Mouse (Mus musculus) hindbrain, embryonic 14.5 days (tissue): ENCODE data around the gene Acvrl1. TPM values are rescaled to one million over a fixed set of nuclear protein-coding genes. Genes with fewer than 3 reads are reported as not detected.

Experiments
- ATAC-seq: fragments of 200-750 bp; cut with Nextera tagmentation; 2 replicates; pipeline ENCODE4 v1.8.0; 2017; ENCODE audit warnings: moderate number of reproducible peaks, mild to moderate bottlenecking, moderate TSS enrichment, moderate library complexity; ENCODE audit not compliant: low FRiP score
- DNase-seq: peaks from one replicate; pipeline ENCODE4 v3.0.0-alpha.2; 2015; ENCODE audit warnings: low spot score
- H3K27ac ChIP-seq: fragments of 300-500 bp; sonication (generic); 2 replicates; pipeline ENCODE4 v1.5.1; 2014; ENCODE audit warnings: mild to moderate bottlenecking, moderate library complexity
- H3K27me3 ChIP-seq: fragments of 300-500 bp; sonication (generic); 2 replicates; pipeline ENCODE4 v1.6.1; 2014; ENCODE audit warnings: mild to moderate bottlenecking, low read length, mixed read lengths; ENCODE audit not compliant: control insufficient read depth, insufficient read depth
- H3K36me3 ChIP-seq: fragments of 300-500 bp; sonication (generic); replicated peaks from 2 replicates; pipeline ENCODE4 v1.6.1; 2014; ENCODE audit not compliant: control insufficient read depth, insufficient read depth
- H3K4me1 ChIP-seq: fragments of 300-500 bp; sonication (generic); replicated peaks from 2 replicates; pipeline ENCODE4 v1.6.1; 2014; ENCODE audit warnings: antibody characterized with exemption, low read length, mixed read lengths; ENCODE audit not compliant: control insufficient read depth, insufficient read depth
- H3K4me2 ChIP-seq: fragments of 300-500 bp; sonication (generic); replicated peaks from 2 replicates; pipeline ENCODE4 v1.6.1; 2014; ENCODE audit warnings: mild to moderate bottlenecking, moderate library complexity
- H3K4me3 ChIP-seq: fragments of 300-500 bp; sonication (generic); replicated peaks from 2 replicates; pipeline ENCODE4 v1.5.1; 2014; ENCODE audit warnings: mild to moderate bottlenecking, low read length
- H3K9ac ChIP-seq: fragments of 300-500 bp; sonication (generic); 2 replicates; pipeline ENCODE4 v1.6.1; 2014
- H3K9me3 ChIP-seq: fragments of 300-500 bp; sonication (generic); 2 replicates; pipeline ENCODE4 v1.6.1; 2016; ENCODE audit warnings: low read length; ENCODE audit not compliant: control insufficient read depth
- WGBS: fragments of 180-500 bp; shearing (Covaris S2); extraction: QIAGEN DNeasy Blood & Tissue Kit; methylation state at CpG from one replicate; pipeline ENCODE4 v1.1.7; 2014; 5-methylcytosine and 5-hydroxymethylcytosine counted together
- polyA plus RNA-seq: library from polyadenylated mRNA; unstranded; fragments of >200 nt; fragmentation: Nextera tagmentation; extraction: Ambion mirVana; gene quantifications from 2 replicates; pipeline ENCODE4 v1.2.1, GENCODE M21; 2014

Gene Acvrl1
- polyA plus RNA-seq, 1 experiment from 2014 or later: 5.7 TPM

DNA sequence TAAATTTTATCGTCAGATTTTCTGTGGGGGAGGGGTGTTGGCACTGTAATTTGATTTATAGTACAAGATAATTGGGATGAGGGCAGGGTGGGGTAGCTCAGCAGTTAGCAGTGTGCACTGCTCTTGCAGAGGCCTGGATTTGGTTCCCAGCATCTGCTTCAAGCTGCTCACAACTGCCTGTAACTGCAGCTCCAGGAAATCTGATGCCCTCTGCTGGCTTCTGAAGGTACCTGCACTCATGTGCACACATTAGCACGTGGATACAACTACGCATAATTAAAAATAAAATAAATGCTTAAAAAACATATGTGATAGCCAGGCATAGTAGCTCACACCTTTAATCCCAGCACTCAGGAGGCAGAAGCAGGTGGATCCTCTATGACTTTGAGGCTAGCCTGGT is 57.2 kb downstream of the Acvrl1 start:
- 95% methylated on average over 3 of the region's 3 CpGs for WGBS
- no peaks in the 10 kb centered on the region; the same call in 1 of the 2 replicates for H3K9me3 ChIP-seq
- no peak overlapping the region for H3K27ac ChIP-seq
- no peak overlapping the region for H3K4me2 ChIP-seq
- H3K4me3 ChIP-seq: no peak overlapping the region
- ATAC-seq: no peak
- H3K27me3 ChIP-seq: no peaks in the 10 kb centered on the region
- no peak for DNase-seq
- H3K9ac ChIP-seq: no peak overlapping the region
- peaks cover 12% of the 10 kb centered on the region for H3K4me1 ChIP-seq
- H3K36me3 ChIP-seq: 0 out of 2 replicates have a peak, but pooled peaks cover 3% of the 10 kb centered on the region

DNA sequence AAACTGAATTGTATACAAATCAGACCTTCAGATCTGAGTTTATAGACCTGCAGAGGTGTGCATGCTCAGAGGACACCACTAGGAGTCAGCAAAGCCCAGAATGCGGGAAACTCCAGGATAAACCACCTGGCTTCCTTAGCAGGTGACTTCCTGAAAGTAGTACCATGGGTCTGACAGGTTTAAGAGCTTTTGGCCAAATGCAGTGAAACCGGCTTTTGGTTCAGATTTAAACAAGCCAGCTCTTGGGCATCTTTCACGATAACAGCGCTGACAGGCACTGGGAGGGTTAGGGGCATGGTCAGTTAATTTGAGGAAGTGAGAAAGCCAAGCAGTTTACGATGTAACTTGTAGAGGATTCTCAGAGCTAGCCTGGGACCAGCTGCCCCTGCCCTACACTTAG is 59.6 kb downstream of the Acvrl1 start:
- no peaks in the 10 kb centered on the region; the same call in 1 of the 2 replicates for H3K9me3 ChIP-seq
- H3K27ac ChIP-seq: no peak overlapping the region
- no peak overlapping the region for H3K4me3 ChIP-seq
- no peak for ATAC-seq
- no peaks in the 10 kb centered on the region for H3K27me3 ChIP-seq
- H3K36me3 ChIP-seq: 0 out of 2 replicates have a peak, but pooled peaks cover 3% of the 10 kb centered on the region
- no peak overlapping the region for H3K4me2 ChIP-seq
- no peak for DNase-seq
- WGBS: 84% methylated on average over 5 of the region's 5 CpGs
- H3K4me1 ChIP-seq: peaks cover 11% of the 10 kb centered on the region; the same call in 1 of the 2 replicates
- no peak overlapping the region for H3K9ac ChIP-seq

DNA sequence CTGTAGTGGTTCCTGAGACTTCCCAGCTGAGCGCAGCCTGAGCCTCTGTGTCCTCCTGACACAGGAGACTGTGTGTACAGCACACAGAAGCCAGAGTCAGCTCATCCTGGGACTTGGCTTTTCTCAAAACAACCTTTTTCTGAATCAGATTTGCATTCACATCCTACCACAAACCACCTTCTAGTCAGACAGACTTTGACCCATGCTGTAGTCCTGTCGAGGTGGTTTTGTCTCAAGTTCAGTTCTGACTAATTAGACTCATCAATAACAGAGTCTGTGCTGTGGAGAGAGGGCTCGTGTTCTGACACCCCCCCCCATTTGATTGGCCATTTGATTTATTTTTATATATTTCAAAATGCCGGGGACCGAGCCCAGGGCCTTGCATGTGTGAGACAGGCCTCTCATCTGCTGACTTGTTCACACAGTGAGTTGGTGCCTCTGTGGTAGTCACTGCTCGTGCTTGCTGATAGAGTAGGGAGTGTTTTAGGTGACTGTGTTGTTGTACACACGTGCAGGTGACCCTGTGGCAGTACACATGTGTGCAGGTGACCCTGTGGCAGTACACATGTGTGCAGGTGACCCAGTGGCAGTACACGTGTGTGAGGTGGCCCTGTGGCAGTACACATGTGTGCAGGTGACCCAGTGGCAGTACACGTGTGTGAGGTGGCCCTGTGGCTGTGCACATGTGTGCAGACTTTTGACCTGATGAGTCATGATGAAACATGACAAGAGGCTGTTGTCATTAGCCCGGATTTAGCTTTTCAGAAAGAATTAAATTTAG is 61.8 kb downstream of the Acvrl1 start:
- no peak overlapping the region for H3K27ac ChIP-seq
- ATAC-seq: no peak
- H3K27me3 ChIP-seq: no peaks in the 10 kb centered on the region
- no peak overlapping the region for H3K9ac ChIP-seq
- H3K4me3 ChIP-seq: no peak overlapping the region
- peaks cover 11% of the 10 kb centered on the region; the same call in 1 of the 2 replicates for H3K4me1 ChIP-seq
- no peak for DNase-seq
- no peak overlapping the region for H3K4me2 ChIP-seq
- H3K36me3 ChIP-seq: peaks cover 16% of the 10 kb centered on the region
- no peaks in the 10 kb centered on the region; the same call in 1 of the 2 replicates for H3K9me3 ChIP-seq
- WGBS: 77% methylated on average over 10 of the region's 10 CpGs

DNA sequence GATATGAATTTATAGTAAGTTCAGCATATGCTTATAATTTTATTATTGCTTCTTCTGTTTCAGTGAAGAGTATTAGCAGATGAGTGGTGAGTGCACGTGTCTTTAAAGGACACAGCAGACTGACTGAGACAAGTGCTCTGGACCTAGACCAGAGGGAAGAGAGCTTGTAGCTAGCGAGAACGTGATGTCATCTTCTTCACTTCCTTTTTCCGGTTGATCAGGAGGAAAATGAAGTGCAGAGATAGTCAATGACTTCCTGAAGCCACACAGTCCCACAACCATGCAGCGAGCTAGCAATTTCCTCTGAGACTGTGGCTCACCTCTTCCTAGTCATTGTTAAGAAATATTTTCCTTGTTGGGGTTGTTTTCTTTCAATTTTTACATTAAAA is 62.4 kb downstream of the Acvrl1 start:
- no peak for DNase-seq
- H3K9me3 ChIP-seq: no peaks in the 10 kb centered on the region
- no peak overlapping the region for H3K9ac ChIP-seq
- 80% methylated on average over 5 of the region's 5 CpGs for WGBS
- peaks cover 21% of the 10 kb centered on the region for H3K36me3 ChIP-seq
- ATAC-seq: no peak
- no peak overlapping the region for H3K4me2 ChIP-seq
- H3K4me1 ChIP-seq: peaks cover 11% of the 10 kb centered on the region; the same call in 1 of the 2 replicates
- no peak overlapping the region for H3K27ac ChIP-seq
- no peak overlapping the region for H3K4me3 ChIP-seq
- no peaks in the 10 kb centered on the region for H3K27me3 ChIP-seq

DNA sequence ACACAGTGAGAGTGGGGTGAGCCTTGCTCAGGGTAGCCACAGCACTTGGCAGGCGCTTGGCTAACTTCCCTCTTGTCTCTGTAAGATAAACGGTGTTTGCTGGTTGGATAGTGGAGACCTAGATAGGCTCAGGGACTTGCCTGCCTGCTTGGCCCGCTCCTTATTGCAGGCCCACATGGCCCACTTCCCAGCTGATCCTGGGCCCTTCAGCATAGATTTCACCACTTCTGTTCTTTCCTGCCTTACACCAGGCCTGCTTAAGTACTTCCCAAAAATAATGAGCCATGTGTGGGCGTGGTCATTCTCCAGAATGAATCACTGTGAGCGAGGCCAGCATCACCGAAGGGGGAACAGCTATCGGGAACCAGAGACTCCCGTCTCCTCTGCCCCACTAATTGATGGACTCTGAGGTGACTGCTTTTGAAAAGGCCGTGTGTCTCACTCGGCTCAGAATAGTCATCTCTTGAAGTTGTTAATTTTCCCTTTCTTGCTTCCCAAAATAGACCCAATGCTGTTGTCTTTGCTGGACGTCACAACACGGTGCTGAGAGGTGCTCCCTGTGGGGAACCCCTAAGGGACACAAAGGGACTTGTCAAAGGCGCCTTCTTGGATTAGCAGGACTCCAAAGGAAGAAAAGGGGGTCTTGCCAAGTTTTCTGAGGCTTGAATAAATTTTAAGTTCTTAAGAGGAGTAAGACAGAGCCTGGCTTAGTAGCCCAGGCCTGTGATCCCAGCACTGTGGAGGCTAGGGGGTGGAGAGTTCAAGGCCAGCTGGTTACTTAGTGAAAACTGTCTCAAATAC is 63.3 kb downstream of the Acvrl1 start:
- DNase-seq: no peak
- H3K9me3 ChIP-seq: no peaks in the 10 kb centered on the region
- H3K4me1 ChIP-seq: peaks cover 11% of the 10 kb centered on the region; the same call in 1 of the 2 replicates
- H3K36me3 ChIP-seq: peaks cover 30% of the 10 kb centered on the region
- no peak overlapping the region for H3K4me2 ChIP-seq
- peak overlapping the region; percentile 38; the same call in 1 of the 2 replicates for H3K27ac ChIP-seq
- no peaks in the 10 kb centered on the region for H3K27me3 ChIP-seq
- WGBS: 20% methylated on average over 13 of the region's 13 CpGs
- ATAC-seq: peak; percentile 41; the same call in 1 of the 2 replicates
- 0 out of 2 replicates have a peak overlapping the region, but pooled peaks have one; percentile 20 for H3K9ac ChIP-seq
- H3K4me3 ChIP-seq: no peak overlapping the region

DNA sequence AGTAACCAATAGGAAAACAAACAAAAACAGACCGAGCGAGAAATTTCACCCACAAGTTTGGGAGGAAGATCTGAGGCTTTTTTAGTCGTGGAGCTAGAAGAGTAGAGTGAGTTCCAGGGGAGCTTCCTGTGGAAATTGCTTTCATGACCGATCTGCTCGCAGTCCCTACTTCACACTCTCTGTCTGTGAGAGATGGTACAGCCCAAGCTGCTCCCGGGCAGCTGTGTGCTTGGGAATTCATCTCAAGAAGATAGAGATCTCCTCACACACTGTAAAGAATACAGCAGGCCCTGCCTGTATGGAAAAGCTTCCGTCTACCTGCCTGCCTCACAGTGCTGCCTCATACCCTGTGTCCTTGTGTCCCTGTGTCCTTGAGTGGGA is 63.9 kb downstream of the Acvrl1 start:
- DNase-seq (no peak), ATAC-seq (no peak)
- peaks cover 11% of the 10 kb centered on the region; the same call in 1 of the 2 replicates for H3K4me1 ChIP-seq
- WGBS: 49% methylated on average over 7 of the region's 7 CpGs
- no peaks in the 10 kb centered on the region for H3K27me3 ChIP-seq
- no peak overlapping the region for H3K9ac ChIP-seq
- no peaks in the 10 kb centered on the region for H3K9me3 ChIP-seq
- H3K36me3 ChIP-seq: peaks cover 36% of the 10 kb centered on the region
- H3K27ac ChIP-seq: no peak overlapping the region
- H3K4me3 ChIP-seq: no peak overlapping the region
- no peak overlapping the region for H3K4me2 ChIP-seq

DNA sequence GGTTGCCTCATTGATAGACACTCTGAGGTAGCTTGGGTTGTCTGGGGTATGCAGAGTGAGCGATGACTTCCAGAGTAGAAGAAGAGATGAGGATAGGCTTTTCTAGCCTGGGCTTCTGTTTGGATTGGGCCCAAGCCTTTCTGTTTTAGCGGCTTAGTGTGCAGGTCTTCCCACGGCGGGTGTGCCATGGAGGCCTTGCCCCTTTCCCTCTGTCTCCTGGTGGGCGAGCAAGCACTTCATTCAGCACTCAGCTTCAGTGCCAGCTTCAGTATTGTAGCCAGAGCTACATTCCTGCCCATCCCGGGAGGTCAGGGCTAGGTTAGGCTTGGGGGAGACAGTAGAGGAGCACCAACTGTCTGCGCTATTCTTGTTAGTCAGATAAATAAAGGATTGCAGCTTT is 64.3 kb downstream of the Acvrl1 start:
- DNase-seq: no peak
- no peak overlapping the region for H3K9ac ChIP-seq
- WGBS: 85% methylated on average over 7 of the region's 7 CpGs
- H3K4me3 ChIP-seq: no peak overlapping the region
- H3K4me1 ChIP-seq: peaks cover 11% of the 10 kb centered on the region; the same call in 1 of the 2 replicates
- peaks cover 39% of the 10 kb centered on the region for H3K36me3 ChIP-seq
- H3K9me3 ChIP-seq: no peaks in the 10 kb centered on the region
- H3K27me3 ChIP-seq: no peaks in the 10 kb centered on the region
- no peak overlapping the region for H3K27ac ChIP-seq
- ATAC-seq: no peak
- no peak overlapping the region for H3K4me2 ChIP-seq

DNA sequence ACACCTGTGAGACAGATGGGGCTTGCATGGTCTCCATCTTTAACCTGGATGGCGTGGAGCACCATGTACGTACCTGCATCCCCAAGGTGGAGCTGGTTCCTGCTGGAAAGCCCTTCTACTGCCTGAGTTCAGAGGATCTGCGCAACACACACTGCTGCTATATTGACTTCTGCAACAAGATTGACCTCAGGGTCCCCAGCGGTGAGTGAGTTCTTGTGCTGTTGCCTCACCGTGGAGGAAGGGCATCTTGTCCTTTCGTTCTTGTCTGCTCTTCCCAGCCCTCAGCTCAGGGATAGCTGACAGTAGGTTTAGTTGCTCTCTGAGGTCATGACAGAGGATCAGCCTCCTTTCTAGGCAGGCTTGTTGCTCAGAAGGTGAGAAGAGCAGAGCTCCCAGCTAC is 65.6 kb downstream of the Acvrl1 start:
- ATAC-seq: no peak
- 97% methylated on average over 6 of the region's 6 CpGs for WGBS
- DNase-seq: no peak

More for the DNA sequence above, 65.6 kb downstream of the Acvrl1 start:
- no peak overlapping the region for H3K4me3 ChIP-seq
- H3K4me2 ChIP-seq: no peak overlapping the region
- H3K9ac ChIP-seq: no peak overlapping the region
- H3K4me1 ChIP-seq: peaks cover 11% of the 10 kb centered on the region; the same call in 1 of the 2 replicates
- H3K27me3 ChIP-seq: no peaks in the 10 kb centered on the region
- H3K27ac ChIP-seq: no peak overlapping the region
- peaks cover 48% of the 10 kb centered on the region for H3K36me3 ChIP-seq
- H3K9me3 ChIP-seq: no peaks in the 10 kb centered on the region
